Mouse (Mus musculus) heart, adult 2 months (tissue): ENCODE results near the gene Fkbp5.

Experiments used
- CTCF ChIP-seq: fragments of 200-600 bp; IDR thresholded peaks from 2 replicates; pipeline ENCODE4 v1.8.1; 2022; ENCODE audit warnings: antibody characterized with exemption, mild to moderate bottlenecking, moderate library complexity
- POLR2A ChIP-seq: fragments of 200-500 bp; IDR thresholded peaks from 2 replicates; pipeline ENCODE4 v1.6.1; 2011; ENCODE audit warnings: mild to moderate bottlenecking, low read depth, low read length, control low read depth; ENCODE audit not compliant: insufficient read depth

DNA sequence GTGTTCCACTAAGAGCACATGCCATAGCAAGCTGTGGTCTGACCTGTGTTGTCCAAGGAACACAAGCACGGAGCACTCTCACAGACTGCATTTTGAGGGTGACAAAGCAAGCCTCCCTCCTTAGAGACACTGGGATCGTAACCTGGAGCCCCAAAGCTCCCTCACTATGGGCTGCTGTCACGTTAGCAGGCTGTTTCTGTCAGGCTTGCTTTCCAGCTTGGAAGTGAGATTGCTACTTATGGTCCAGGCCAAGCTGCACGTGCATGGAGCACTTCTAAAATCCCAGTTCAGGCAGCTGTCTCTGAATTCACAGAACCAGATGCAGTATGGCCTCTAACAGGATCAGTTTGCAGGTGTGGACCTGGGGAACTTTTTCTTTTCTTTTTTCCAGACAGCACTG, 106.6 kb downstream of the Fkbp5 start:
- TF ChIP-seq POLR2A (no peak), CTCF (no peak)
